Mouse (Mus musculus): ENCODE results near the gene Edem3.

GRCm38 (mm10) chr1:151816051-151816450 is 60.9 kb downstream of the Edem3 start:
- TF ChIP-seq CTCF (IDR thresholded peaks at IDR 0.05; ENCODE audit: control insufficient read depth, insufficient read depth, low read length): no peak
- TF ChIP-seq POLR2A (IDR thresholded peaks at IDR 0.05; ENCODE audit: borderline replicate concordance, control insufficient read depth, low read depth, low read length): no peak
